Mouse (Mus musculus) heart, postnatal 10 days (tissue): ENCODE data around the gene Amn. TPM values are rescaled to one million over a fixed set of nuclear protein-coding genes. Genes with fewer than 3 reads are reported as not detected.

ENCODE experiments used
- DNase-seq, 2 experiments: peaks; one replicate each; pipeline ENCODE4 v3.0.0; 2021
- intact Hi-C: fragments of 180-260 bp; cut with DNase I; formaldehyde crosslinking; loops from one replicate; pipeline ENCODE4 v1.15.1; 2025
- total RNA-seq, 2 experiments: library from RNA; stranded (reverse); gene quantifications; 2 replicates each; pipeline ENCODE4 v1.2.3; 2021

The Amn gene
- total RNA-seq, 2 experiments from 2014 or later = not detected

- intact Hi-C loops = no loop called here
- no peak for DNase-seq
Measured at GRCm38 (mm10) chr12:111317694-111318093, 46.8 kb downstream of the Amn start.

GRCm38 (mm10) chr12:111320549-111320948 lies 49.7 kb downstream of the Amn start:
- intact Hi-C loops = no loop called here
- no peak for DNase-seq

GRCm38 (mm10) chr12:111321832-111322231 lies 50.9 kb downstream of the Amn start:
- no peak for DNase-seq
- intact Hi-C loops = no loop called here

- intact Hi-C loops = no loop called here
- DNase-seq = no peak
Measured at GRCm38 (mm10) chr12:111323423-111323822, 52.5 kb downstream of the Amn start.

- no peak for DNase-seq
- intact Hi-C loops = no loop called here
Measured at GRCm38 (mm10) chr12:111324536-111324935, 53.6 kb downstream of the Amn start.

- DNase-seq = no peak
- intact Hi-C loops = no loop called here
Measured at GRCm38 (mm10) chr12:111324949-111325348, 54.1 kb downstream of the Amn start.

- intact Hi-C loops = no loop called here
- no peak for DNase-seq
Measured at GRCm38 (mm10) chr12:111325744-111326424, 55.0 kb downstream of the Amn start.

Other genes starting within 250 kb of the Amn start
- 10 to 100 TPM; 25.3 to 27.9 TPM for gene Rcor1, start 231.7 kb upstream of the Amn start, total RNA-seq
- gene Traf3, start 104.7 kb upstream of the Amn start, total RNA-seq = 10 to 100 TPM; 14.1 to 17.1 TPM
- not detected for gene 4930595D18Rik, start 86.6 kb upstream of the Amn start, total RNA-seq
- 100 to 1,000 TPM in 1 of 2 experiments, 10 to 100 TPM in 1; 96.4 to 106 TPM for gene Cdc42bpb, start 106.6 kb downstream of the Amn start, total RNA-seq
- not detected for gene Lbhd2, start 135.7 kb downstream of the Amn start, total RNA-seq
- gene Exoc3l4, start 145.9 kb downstream of the Amn start, total RNA-seq = 1 to 10 TPM; 5.3 to 8.3 TPM
- gene Tnfaip2, start 171.4 kb downstream of the Amn start, total RNA-seq = 10 to 100 TPM; 28.9 to 41.2 TPM
- 1 to 10 TPM; 2.2 to 2.4 TPM for gene Gm266, start 214.7 kb downstream of the Amn start, total RNA-seq